8 mouse cellular contexts compared by ENCODE assay signal in the genomic region with DNA sequence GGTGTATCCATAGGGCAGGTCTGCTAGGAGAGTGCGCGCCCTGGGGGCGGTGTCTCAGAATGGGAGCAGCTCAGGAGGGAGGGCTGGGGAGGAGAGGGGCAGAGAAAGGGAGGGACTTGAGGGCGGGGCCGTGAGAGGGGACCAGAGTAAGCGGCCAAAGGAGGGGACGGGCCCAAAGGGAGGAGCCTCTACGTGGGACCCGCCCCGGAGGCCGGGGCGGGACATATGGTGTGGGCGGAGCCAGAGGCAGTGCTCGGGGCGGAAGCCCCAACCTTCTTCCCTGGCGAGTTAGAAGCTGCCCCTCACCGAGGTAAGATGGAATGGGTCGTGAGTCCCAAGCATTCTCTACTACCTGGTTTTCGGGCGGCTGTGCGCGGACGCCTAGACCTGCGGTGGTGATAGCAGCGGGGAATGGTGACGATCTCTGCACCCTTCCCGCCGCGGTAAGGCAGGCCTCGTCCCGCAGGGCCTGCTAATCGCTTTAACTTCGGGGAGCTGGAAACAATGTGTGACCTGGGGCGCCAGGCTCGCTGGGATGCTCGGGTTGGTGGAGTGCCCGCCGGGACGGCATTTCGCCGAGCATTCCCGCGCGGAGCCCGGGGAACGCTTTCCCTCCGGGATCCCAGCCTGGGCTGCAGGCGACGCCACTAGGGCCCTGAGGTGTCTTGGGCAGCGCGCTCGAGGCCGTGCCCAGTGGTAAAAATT. TPM values are rescaled to one million over a fixed set of nuclear protein-coding genes. Genes with fewer than 3 reads are reported as not detected.
DNase-seq lines count a peak whose midpoint lies in the region; ATAC-seq lines count a peak whose summit lies in the region.

A gene (plus strand): TSS at position 219 of the 705 bp plus-strand sequence.

- peak within 1 kb of the TSS; percentile 76 for H3K9ac ChIP-seq in intestine, embryonic 14.5 days (ENCODE audit: low read length)

- peak; percentile 97 for ATAC-seq in intestine, embryonic 14.5 days (replicated peaks; ENCODE audit: low FRiP score, low TSS enrichment, low read depth)

- peak within 1 kb of the TSS; percentile 65 for H3K4me2 ChIP-seq in intestine, embryonic 14.5 days (ENCODE audit: low read length)

- H3K27ac ChIP-seq in intestine, embryonic 14.5 days (ENCODE audit: low read depth) = peak within 1 kb of the TSS; percentile 73

- H3K36me3 ChIP-seq in intestine, embryonic 14.5 days (ENCODE audit: control insufficient read depth, insufficient read depth, low read length) = peaks cover 13% of the 10 kb centered on the region

- H3K4me3 ChIP-seq in intestine, embryonic 14.5 days (ENCODE audit: low read depth, low read length) = peak within 1 kb of the TSS; percentile 77

- under 1% methylated on average over 53 of the region's 53 CpGs for WGBS in intestine, embryonic 14.5 days

- intact Hi-C loops in left cerebral cortex, postnatal 14 days (cut with DNase I) = no loop called here

- peak; percentile 89 to 92 for DNase-seq in adrenal gland, adult 18-20 months (ENCODE audit: low spot score in 2 of 2)
- DNase-seq in embryo, embryonic 11 days = peak; percentile 97
- peak; percentile 93 for DNase-seq in gastrocnemius, postnatal 25 days
- DNase-seq in intestine, embryonic 14.5 days (ENCODE audit: low spot score) = peak; percentile 94
- peak; percentile 78 to 85 for DNase-seq in left cerebral cortex, postnatal 14 days (ENCODE audit: low spot score in 2 of 2)
- DNase-seq in mesoderm, embryonic 11.5 days (ENCODE audit: low read depth, low spot score) = peak; percentile 96
- DNase-seq in right cerebral cortex, postnatal 36 days (ENCODE audit: low spot score in 2 of 2) = peak; percentile 82 to 85
- peak; percentile 98 for DNase-seq in yolk sac, embryonic 10.5 days (ENCODE audit: low spot score)

- no peaks in the 10 kb centered on the region for H3K9me3 ChIP-seq in intestine, embryonic 14.5 days (ENCODE audit: control insufficient read depth, low read length)

- peaks cover 5% of the 10 kb centered on the region for H3K4me1 ChIP-seq in intestine, embryonic 14.5 days (replicated peaks; ENCODE audit: control insufficient read depth, insufficient read depth, low read length)

- H3K27me3 ChIP-seq in intestine, embryonic 14.5 days (replicated peaks; ENCODE audit: control insufficient read depth, insufficient read depth, low read length) = no peaks in the 10 kb centered on the region

RNA-seq across cellular contexts. Expression of the gene that starts here (rescaled TPM):
- total RNA-seq in adrenal gland, adult 18-20 months (2021) = 100 to 1,000 TPM; 224 to 319 TPM
- total RNA-seq in gastrocnemius, postnatal 25 days (2021) = 10 to 100 TPM; 66.1 to 83.7 TPM
- polyA plus RNA-seq in intestine, embryonic 14.5 days (2014; fragmentation: Nextera tagmentation; extraction: Ambion mirVana) = 380 and 386 TPM in 2 replicates
- 10 to 100 TPM; 78.4 to 81.2 TPM for total RNA-seq in left cerebral cortex, postnatal 14 days (2021)

Comparison
In these comparisons a context has a peak if more than half of its experiments do, and no peak if none do; other contexts are left out.
1. Peak in every context shown above with its lines: DNase-seq, ATAC-seq, H3K4me3 ChIP-seq and H3K27ac ChIP-seq.